Mouse (Mus musculus): ENCODE results near the gene Neurod1.
A peak's percentile ranks its signal among the peaks of the same experiment; 100 is the strongest.

The Neurod1 gene

GRCm38 (mm10) chr2:79442906-79443305, 13.6 kb downstream of the Neurod1 start:
- peak; percentile 98 for DNase-seq

- peak; percentile 59 for DNase-seq
These were observed 14.3 kb downstream of the Neurod1 start for GRCm38 (mm10) chr2:79442227-79442626.

- DNase-seq, result no peak
These were observed 26.5 kb downstream of the Neurod1 start for GRCm38 (mm10) chr2:79430061-79430460.

- DNase-seq, result no peak
These were observed 26.9 kb downstream of the Neurod1 start for GRCm38 (mm10) chr2:79429650-79430049.

GRCm38 (mm10) chr2:79429108-79429507, 27.4 kb downstream of the Neurod1 start:
- DNase-seq, result no peak

GRCm38 (mm10) chr2:79428569-79429104, 27.9 kb downstream of the Neurod1 start:
- DNase-seq, result peak; percentile 73

- DNase-seq, result no peak
These were observed 28.5 kb downstream of the Neurod1 start for GRCm38 (mm10) chr2:79428022-79428421.

- DNase-seq, result no peak
These were observed 34.9 kb downstream of the Neurod1 start for GRCm38 (mm10) chr2:79421696-79422095.

GRCm38 (mm10) chr2:79414505-79414904, 42.0 kb downstream of the Neurod1 start:
- peak; percentile 73 for DNase-seq

GRCm38 (mm10) chr2:79410903-79411255, 45.7 kb downstream of the Neurod1 start:
- DNase-seq, result peak; percentile 87

GRCm38 (mm10) chr2:79410247-79410902, 46.2 kb downstream of the Neurod1 start:
- DNase-seq, result peak; percentile 63

- peak; percentile 94 for DNase-seq
These were observed 50.7 kb downstream of the Neurod1 start for GRCm38 (mm10) chr2:79405661-79406405.
